Mouse (Mus musculus): ENCODE measurements around the gene Hdgfl2. TPM values are rescaled to one million over a fixed set of nuclear protein-coding genes. Genes with fewer than 3 reads are reported as not detected.

Gene Hdgfl2
- polyA plus RNA-seq, 1 experiment from 2014 or later, result 150 TPM

GRCm38 (mm10) chr17:56147420-56147819, 68.0 kb downstream of the Hdgfl2 start:
- Histone ChIP-seq H3K4me1 (replicated peaks; ENCODE audit: control insufficient read depth, insufficient read depth, low read length) (peaks cover 6% of the 10 kb centered on the region), H3K9ac (ENCODE audit: low read length) (no peak overlapping the region), H3K4me3 (ENCODE audit: low read depth, low read length) (no peak overlapping the region), H3K36me3 (ENCODE audit: control insufficient read depth, insufficient read depth, low read length) (no peaks in the 10 kb centered on the region), H3K4me2 (ENCODE audit: low read depth, low read length, severe bottlenecking) (no peak overlapping the region), H3K27me3 (ENCODE audit: control insufficient read depth, insufficient read depth, low read length) (peaks cover 22% of the 10 kb centered on the region), H3K9me3 (ENCODE audit: control insufficient read depth, low read length) (no peaks in the 10 kb centered on the region), H3K27ac (ENCODE audit: low read depth, low read length) (no peak overlapping the region)
- WGBS, result 71% methylated on average over 12 of the region's 12 CpGs
- no peak for DNase-seq (ENCODE audit: low spot score)
- ATAC-seq (replicated peaks; ENCODE audit: low FRiP score), result no peak

GRCm38 (mm10) chr17:56148280-56148679, 68.8 kb downstream of the Hdgfl2 start:
- Histone ChIP-seq H3K9me3 (ENCODE audit: control insufficient read depth, low read length) (no peaks in the 10 kb centered on the region), H3K36me3 (ENCODE audit: control insufficient read depth, insufficient read depth, low read length) (no peaks in the 10 kb centered on the region), H3K4me2 (ENCODE audit: low read depth, low read length, severe bottlenecking) (no peak overlapping the region; the same call in 1 of the 2 replicates), H3K4me3 (ENCODE audit: low read depth, low read length) (no peak overlapping the region), H3K9ac (ENCODE audit: low read length) (no peak overlapping the region; the same call in 1 of the 2 replicates), H3K27me3 (ENCODE audit: control insufficient read depth, insufficient read depth, low read length) (peaks cover 22% of the 10 kb centered on the region), H3K27ac (ENCODE audit: low read depth, low read length) (no peak overlapping the region), H3K4me1 (replicated peaks; ENCODE audit: control insufficient read depth, insufficient read depth, low read length) (peaks cover 5% of the 10 kb centered on the region)
- 21% methylated on average over 9 of the region's 9 CpGs for WGBS
- DNase-seq (ENCODE audit: low spot score) (no peak), ATAC-seq (replicated peaks; ENCODE audit: low FRiP score) (no peak)

DNA sequence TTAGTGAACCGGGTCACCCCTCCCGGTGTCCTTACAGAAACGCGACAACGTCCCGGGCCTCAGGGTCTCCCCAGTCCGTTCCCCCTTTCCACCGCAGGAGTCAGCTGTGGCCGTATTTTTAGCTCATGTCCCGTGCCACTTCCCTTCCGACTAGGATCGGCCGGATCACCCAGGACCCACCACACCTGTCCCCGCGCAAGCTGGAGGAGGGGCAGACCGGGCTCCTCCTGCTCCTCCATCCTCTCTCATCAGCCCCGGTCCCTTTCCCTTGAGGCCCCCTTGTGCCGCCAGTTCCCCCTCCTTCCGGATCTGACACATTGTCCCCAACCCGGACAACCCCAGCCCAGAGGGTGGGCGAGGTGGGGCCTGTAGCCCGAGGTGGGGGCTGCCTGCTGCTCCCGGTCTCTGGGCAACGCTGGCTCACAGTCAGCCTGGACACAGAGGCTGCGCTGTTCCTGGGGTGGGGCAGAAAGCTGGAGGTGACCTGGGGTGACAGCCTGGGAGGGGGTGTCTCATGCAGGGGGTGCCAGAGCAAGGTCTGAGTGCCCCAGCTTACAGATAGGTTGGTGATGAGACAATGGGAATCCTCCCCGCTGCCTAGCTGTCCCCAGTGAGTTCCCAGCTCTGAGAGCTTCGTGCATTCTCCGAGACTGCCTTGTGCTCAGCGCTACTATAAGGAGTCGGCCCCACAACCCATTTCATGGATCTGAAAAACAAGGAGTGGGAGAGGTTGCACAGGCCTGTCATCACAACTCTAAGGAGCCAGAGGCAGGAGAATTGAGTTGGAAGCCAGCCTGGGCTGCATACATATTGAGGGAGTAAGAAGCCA, 69.6 kb downstream of the Hdgfl2 start:
- H3K4me2 ChIP-seq (ENCODE audit: low read depth, low read length, severe bottlenecking), result peak overlapping the region; percentile 37
- no peak for DNase-seq (ENCODE audit: low spot score)
- no peak overlapping the region for H3K27ac ChIP-seq (ENCODE audit: low read depth, low read length)
- no peaks in the 10 kb centered on the region for H3K9me3 ChIP-seq (ENCODE audit: control insufficient read depth, low read length)
- peak overlapping the region; percentile 9; the same call in 1 of the 2 replicates for H3K4me3 ChIP-seq (ENCODE audit: low read depth, low read length)
- H3K9ac ChIP-seq (ENCODE audit: low read length), result peak overlapping the region; percentile 35
- peaks cover 22% of the 10 kb centered on the region for H3K27me3 ChIP-seq (ENCODE audit: control insufficient read depth, insufficient read depth, low read length)
- no peaks in the 10 kb centered on the region for H3K36me3 ChIP-seq (ENCODE audit: control insufficient read depth, insufficient read depth, low read length)
- peak; percentile 19; the same call in 1 of the 2 replicates for ATAC-seq (replicated peaks; ENCODE audit: low FRiP score)
- WGBS, result 1% methylated on average over 30 of the region's 30 CpGs
- peaks cover 6% of the 10 kb centered on the region for H3K4me1 ChIP-seq (replicated peaks; ENCODE audit: control insufficient read depth, insufficient read depth, low read length)

DNA sequence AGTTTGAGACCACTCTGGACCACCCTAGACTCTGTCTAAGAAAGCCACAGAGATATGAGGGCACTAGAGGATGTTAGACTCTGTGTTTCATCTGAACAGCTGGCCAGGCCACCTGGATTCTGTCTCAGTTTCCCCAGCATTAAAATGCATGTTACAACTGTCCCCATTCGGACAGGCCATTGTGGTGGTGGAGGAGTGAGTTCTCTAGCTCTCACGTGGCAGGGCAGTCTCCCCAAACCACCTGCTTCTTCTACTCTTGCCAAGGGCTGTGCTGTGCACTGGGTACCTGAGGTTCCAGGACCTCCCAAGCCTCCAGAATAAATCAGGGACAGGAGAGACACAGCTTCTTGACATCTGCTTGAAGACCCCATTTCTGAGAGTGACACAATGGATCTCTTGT, 70.5 kb downstream of the Hdgfl2 start:
- ATAC-seq (replicated peaks; ENCODE audit: low FRiP score) (no peak), DNase-seq (ENCODE audit: low spot score) (no peak)
- peaks cover 7% of the 10 kb centered on the region for H3K4me1 ChIP-seq (replicated peaks; ENCODE audit: control insufficient read depth, insufficient read depth, low read length)
- H3K27me3 ChIP-seq (ENCODE audit: control insufficient read depth, insufficient read depth, low read length), result peaks cover 22% of the 10 kb centered on the region
- no peak overlapping the region for H3K4me3 ChIP-seq (ENCODE audit: low read depth, low read length)
- no peak overlapping the region for H3K4me2 ChIP-seq (ENCODE audit: low read depth, low read length, severe bottlenecking)
- H3K9me3 ChIP-seq (ENCODE audit: control insufficient read depth, low read length), result no peaks in the 10 kb centered on the region
- no peak overlapping the region for H3K9ac ChIP-seq (ENCODE audit: low read length)
- H3K27ac ChIP-seq (ENCODE audit: low read depth, low read length), result no peak overlapping the region
- WGBS, result 42% methylated on average over 2 of the region's 2 CpGs
- no peaks in the 10 kb centered on the region for H3K36me3 ChIP-seq (ENCODE audit: control insufficient read depth, insufficient read depth, low read length)

Other genes with a start within 250 kb of the Hdgfl2 start
- gene Zfp119a, start 200.7 kb upstream of the Hdgfl2 start, polyA plus RNA-seq (2014; fragmentation: Nextera tagmentation; extraction: Ambion mirVana), result 9.5 and 9.9 TPM in 2 replicates
- 14.4 and 14.5 TPM in 2 replicates for gene Zfp959, start 187.5 kb upstream of the Hdgfl2 start, polyA plus RNA-seq (2014; fragmentation: Nextera tagmentation; extraction: Ambion mirVana)
- 5.5 and 8.5 TPM in 2 replicates for gene Zfp119b, start 130.1 kb upstream of the Hdgfl2 start, polyA plus RNA-seq (2014; fragmentation: Nextera tagmentation; extraction: Ambion mirVana)
- 2.0 and 2.1 TPM in 2 replicates for gene Ebi3, start 127.0 kb upstream of the Hdgfl2 start, polyA plus RNA-seq (2014; fragmentation: Nextera tagmentation; extraction: Ambion mirVana)
- 27.4 and 28.2 TPM in 2 replicates for gene Yju2, start 120.5 kb upstream of the Hdgfl2 start, polyA plus RNA-seq (2014; fragmentation: Nextera tagmentation; extraction: Ambion mirVana)
- gene Shd, start 109.2 kb upstream of the Hdgfl2 start, polyA plus RNA-seq (2014; fragmentation: Nextera tagmentation; extraction: Ambion mirVana), result 65.1 and 77.9 TPM in 2 replicates
- 61.9 and 71.1 TPM in 2 replicates for gene Fsd1, start 93.1 kb upstream of the Hdgfl2 start, polyA plus RNA-seq (2014; fragmentation: Nextera tagmentation; extraction: Ambion mirVana)
- 5.3 and 6.4 TPM in 2 replicates for gene Stap2, start 74.0 kb upstream of the Hdgfl2 start, polyA plus RNA-seq (2014; fragmentation: Nextera tagmentation; extraction: Ambion mirVana)
- 164 and 191 TPM in 2 replicates for gene Mpnd, start 73.9 kb upstream of the Hdgfl2 start, polyA plus RNA-seq (2014; fragmentation: Nextera tagmentation; extraction: Ambion mirVana)
- gene Sh3gl1, start 43.0 kb upstream of the Hdgfl2 start, polyA plus RNA-seq (2014; fragmentation: Nextera tagmentation; extraction: Ambion mirVana), result 129 and 133 TPM in 2 replicates
- 38.0 and 38.6 TPM in 2 replicates for gene Chaf1a, start 39.2 kb upstream of the Hdgfl2 start, polyA plus RNA-seq (2014; fragmentation: Nextera tagmentation; extraction: Ambion mirVana)
- gene Ubxn6, start 4.6 kb upstream of the Hdgfl2 start, polyA plus RNA-seq (2014; fragmentation: Nextera tagmentation; extraction: Ambion mirVana), result 39.0 and 43.2 TPM in 2 replicates
- 0.07 TPM in 2 replicates for gene Plin4, start 30.2 kb downstream of the Hdgfl2 start, polyA plus RNA-seq (2014; fragmentation: Nextera tagmentation; extraction: Ambion mirVana)
- gene Plin5, start 38.0 kb downstream of the Hdgfl2 start, polyA plus RNA-seq (2014; fragmentation: Nextera tagmentation; extraction: Ambion mirVana), result 0.21 TPM in 1 of 2 replicates, not detected in the other
- 0.17 and 0.51 TPM in 2 replicates for gene Lrg1, start 42.4 kb downstream of the Hdgfl2 start, polyA plus RNA-seq (2014; fragmentation: Nextera tagmentation; extraction: Ambion mirVana)
- gene Sema6b, start 60.7 kb downstream of the Hdgfl2 start, polyA plus RNA-seq (2014; fragmentation: Nextera tagmentation; extraction: Ambion mirVana), result 1.4 and 2.5 TPM in 2 replicates
- 7.7 and 8.4 TPM in 2 replicates for gene Tnfaip8l1, start 82.8 kb downstream of the Hdgfl2 start, polyA plus RNA-seq (2014; fragmentation: Nextera tagmentation; extraction: Ambion mirVana)
- gene Mydgf, start 104.3 kb downstream of the Hdgfl2 start, polyA plus RNA-seq (2014; fragmentation: Nextera tagmentation; extraction: Ambion mirVana), result 55.4 and 64.0 TPM in 2 replicates
- 48.0 and 50.6 TPM in 2 replicates for gene Dpp9, start 139.3 kb downstream of the Hdgfl2 start, polyA plus RNA-seq (2014; fragmentation: Nextera tagmentation; extraction: Ambion mirVana)
- gene Fem1a, start 177.2 kb downstream of the Hdgfl2 start, polyA plus RNA-seq (2014; fragmentation: Nextera tagmentation; extraction: Ambion mirVana), result 16.5 and 16.6 TPM in 2 replicates
- gene Ticam1, start 197.2 kb downstream of the Hdgfl2 start, polyA plus RNA-seq (2014; fragmentation: Nextera tagmentation; extraction: Ambion mirVana), result 2.5 and 3.0 TPM in 2 replicates
- 37.5 and 44.6 TPM in 2 replicates for gene Plin3, start 213.2 kb downstream of the Hdgfl2 start, polyA plus RNA-seq (2014; fragmentation: Nextera tagmentation; extraction: Ambion mirVana)
- gene Arrdc5, start 220.7 kb downstream of the Hdgfl2 start, polyA plus RNA-seq (2014; fragmentation: Nextera tagmentation; extraction: Ambion mirVana), result not detected in 2 replicates
- 197 and 223 TPM in 2 replicates for gene Uhrf1, start 223.7 kb downstream of the Hdgfl2 start, polyA plus RNA-seq (2014; fragmentation: Nextera tagmentation; extraction: Ambion mirVana)
- 52.1 TPM in 2 replicates for gene Kdm4b, start 246.4 kb downstream of the Hdgfl2 start, polyA plus RNA-seq (2014; fragmentation: Nextera tagmentation; extraction: Ambion mirVana)